Mouse (Mus musculus): ENCODE data around the gene Slc25a18. TPM values are rescaled to one million over a fixed set of nuclear protein-coding genes. Genes with fewer than 3 reads are reported as not detected.

The Slc25a18 gene
- polyA plus RNA-seq, 1 experiment from 2014 or later: 0.20 TPM

- H3K27me3 ChIP-seq (replicated peaks; ENCODE audit: low read depth, poor library complexity, severe bottlenecking): no peaks in the 10 kb centered on the region
- WGBS: 73% methylated on average over 4 of the region's 4 CpGs
- DNase-seq (ENCODE audit: low spot score): no peak
- H3K36me3 ChIP-seq (replicated peaks): no peaks in the 10 kb centered on the region
- H3K27ac ChIP-seq (replicated peaks): no peak overlapping the region
- no peaks in the 10 kb centered on the region for H3K9me3 ChIP-seq
- H3K4me3 ChIP-seq: no peak overlapping the region
- H3K4me1 ChIP-seq: peaks cover 10% of the 10 kb centered on the region
Measured at GRCm38 (mm10) chr6:120832097-120832496, 58.7 kb downstream of the Slc25a18 start.

- no peak overlapping the region for H3K4me3 ChIP-seq
- H3K9me3 ChIP-seq: no peaks in the 10 kb centered on the region
- no peak for DNase-seq (ENCODE audit: low spot score)
- peaks cover 16% of the 10 kb centered on the region for H3K4me1 ChIP-seq
- H3K36me3 ChIP-seq (replicated peaks): peaks cover 13% of the 10 kb centered on the region
- no peaks in the 10 kb centered on the region for H3K27me3 ChIP-seq (replicated peaks; ENCODE audit: low read depth, poor library complexity, severe bottlenecking)
- no peak overlapping the region for H3K27ac ChIP-seq (replicated peaks)
- WGBS: 87% methylated on average over 4 of the region's 4 CpGs
Measured at GRCm38 (mm10) chr6:120834766-120835321, 61.5 kb downstream of the Slc25a18 start.

GRCm38 (mm10) chr6:120835474-120836374 lies 62.3 kb downstream of the Slc25a18 start, which contains the start of gene Bcl2l13:
TSS of gene Bcl2l13 (plus strand) at chr6:120836212.
- Histone ChIP-seq H3K9me3 (no peaks in the 10 kb centered on the region), H3K4me3 (peak within 1 kb of the TSS; percentile 78), H3K36me3 (replicated peaks) (peaks cover 22% of the 10 kb centered on the region), H3K4me1 (peaks cover 16% of the 10 kb centered on the region), H3K27ac (replicated peaks) (peak within 1 kb of the TSS; percentile 96), H3K27me3 (replicated peaks; ENCODE audit: low read depth, poor library complexity, severe bottlenecking) (no peaks in the 10 kb centered on the region)
- DNase-seq (ENCODE audit: low spot score): peak; percentile 97
- WGBS: 5% methylated on average over 40 of the region's 40 CpGs

- Histone ChIP-seq H3K4me1 (peaks cover 16% of the 10 kb centered on the region), H3K27ac (replicated peaks) (peak overlapping the region; percentile 96), H3K36me3 (replicated peaks) (peaks cover 24% of the 10 kb centered on the region), H3K9me3 (no peaks in the 10 kb centered on the region), H3K27me3 (replicated peaks; ENCODE audit: low read depth, poor library complexity, severe bottlenecking) (no peaks in the 10 kb centered on the region), H3K4me3 (peak overlapping the region; percentile 78)
- no peak for DNase-seq (ENCODE audit: low spot score)
- 4% methylated on average over 37 of the region's 37 CpGs for WGBS
Measured at GRCm38 (mm10) chr6:120836389-120837151, 63.2 kb downstream of the Slc25a18 start.

- H3K4me3 ChIP-seq: peak overlapping the region; percentile 78
- no peaks in the 10 kb centered on the region for H3K9me3 ChIP-seq
- no peak overlapping the region; the same call in 1 of the 2 replicates for H3K27ac ChIP-seq (replicated peaks)
- WGBS: 77% methylated on average over 1 of the region's 1 CpGs
- no peaks in the 10 kb centered on the region for H3K27me3 ChIP-seq (replicated peaks; ENCODE audit: low read depth, poor library complexity, severe bottlenecking)
- no peak for DNase-seq (ENCODE audit: low spot score)
- H3K36me3 ChIP-seq (replicated peaks): peaks cover 24% of the 10 kb centered on the region
- H3K4me1 ChIP-seq: peaks cover 16% of the 10 kb centered on the region
Measured at GRCm38 (mm10) chr6:120837152-120837530, 63.8 kb downstream of the Slc25a18 start.

- H3K27ac ChIP-seq (replicated peaks): no peak overlapping the region
- no peak overlapping the region for H3K4me3 ChIP-seq
- no peaks in the 10 kb centered on the region for H3K27me3 ChIP-seq (replicated peaks; ENCODE audit: low read depth, poor library complexity, severe bottlenecking)
- no peaks in the 10 kb centered on the region for H3K9me3 ChIP-seq
- no peak for DNase-seq (ENCODE audit: low spot score)
- peaks cover 16% of the 10 kb centered on the region for H3K4me1 ChIP-seq
- WGBS: 98% methylated on average over 7 of the region's 7 CpGs
- peaks cover 29% of the 10 kb centered on the region for H3K36me3 ChIP-seq (replicated peaks)
Measured at GRCm38 (mm10) chr6:120840258-120840657, 66.9 kb downstream of the Slc25a18 start.

- Histone ChIP-seq H3K36me3 (replicated peaks) (peaks cover 29% of the 10 kb centered on the region), H3K27me3 (replicated peaks; ENCODE audit: low read depth, poor library complexity, severe bottlenecking) (no peaks in the 10 kb centered on the region), H3K9me3 (no peaks in the 10 kb centered on the region), H3K27ac (replicated peaks) (no peak overlapping the region), H3K4me3 (no peak overlapping the region), H3K4me1 (peaks cover 9% of the 10 kb centered on the region)
- WGBS: 95% methylated on average over 5 of the region's 5 CpGs
- no peak for DNase-seq (ENCODE audit: low spot score)
Measured at GRCm38 (mm10) chr6:120841754-120842153, 68.4 kb downstream of the Slc25a18 start.

Small RNAs within 50 kb of the gene (microRNA-seq; reads per million reads assigned to microRNA genes)
- not detected for gene Gm25193

Other genes starting within 250 kb of the Slc25a18 start
- gene Hdhd5, start 242.3 kb upstream of the Slc25a18 start, polyA plus RNA-seq (2016; fragmentation: Nextera tagmentation; extraction: Ambion mirVana): 22.9 and 24.0 TPM in 2 replicates
- 11.1 and 14.8 TPM in 2 replicates for gene Cecr2, start 107.2 kb upstream of the Slc25a18 start, polyA plus RNA-seq (2016; fragmentation: Nextera tagmentation; extraction: Ambion mirVana)
- 116 and 117 TPM in 2 replicates for gene Atp6v1e1, start 49.2 kb downstream of the Slc25a18 start, polyA plus RNA-seq (2016; fragmentation: Nextera tagmentation; extraction: Ambion mirVana)
- 45.1 and 49.7 TPM in 2 replicates for gene Bcl2l13, start 62.6 kb downstream of the Slc25a18 start, polyA plus RNA-seq (2016; fragmentation: Nextera tagmentation; extraction: Ambion mirVana)
- gene Bid, start 143.3 kb downstream of the Slc25a18 start, polyA plus RNA-seq (2016; fragmentation: Nextera tagmentation; extraction: Ambion mirVana): 16.8 and 19.4 TPM in 2 replicates